Mouse (Mus musculus) testis, adult 2 months (tissue): Measurements from ENCODE around the gene Gm49368.

ENCODE experiments used
- CTCF ChIP-seq: fragments of 200-500 bp; IDR thresholded peaks from 2 replicates; pipeline ENCODE4 v1.5.1; 2012; ENCODE audit warnings: low read depth, mild to moderate bottlenecking, inconsistent platforms, low read length, moderate library complexity; ENCODE audit not compliant: control insufficient read depth, insufficient read depth, insufficient replicate concordance
- POLR2A ChIP-seq: fragments of 200-500 bp; IDR thresholded peaks from 2 replicates; pipeline ENCODE4 v1.6.1; 2012; ENCODE audit warnings: low read depth, mild to moderate bottlenecking, inconsistent platforms, low read length, moderate library complexity; ENCODE audit not compliant: control insufficient read depth

DNA sequence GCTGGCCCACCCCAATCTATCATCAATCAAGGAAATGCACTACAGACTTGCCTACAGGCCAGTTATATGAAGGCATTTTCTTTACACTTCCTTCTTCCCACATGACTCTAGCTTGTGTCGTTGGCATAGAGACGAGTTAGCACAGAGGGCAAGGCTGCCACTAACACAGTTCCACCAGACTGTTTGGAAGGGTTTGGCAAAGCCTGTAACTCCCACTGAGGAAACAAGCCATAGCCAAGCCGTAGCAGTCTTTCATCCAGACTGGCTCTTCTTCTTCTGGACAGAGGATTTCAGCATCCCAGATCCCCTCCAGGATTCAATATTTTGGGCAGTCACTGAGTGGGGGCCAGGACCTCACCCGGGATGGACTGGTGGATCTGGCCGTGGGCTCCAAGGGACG is 77.1 kb downstream of the Gm49368 start:
- TF ChIP-seq CTCF (no peak), POLR2A (no peak)
